ENCODE assay signal across 7 mouse cellular contexts in genomic region chr2:174327295-174327981, GRCm38 (mm10). TPM values are rescaled to one million over a fixed set of nuclear protein-coding genes. Genes with fewer than 3 reads are reported as not detected.
A peak's percentile ranks its signal among the peaks of the same experiment; 100 is the strongest.
DNase-seq lines count a peak whose midpoint lies in the region; ATAC-seq and TF ChIP-seq lines count a peak whose summit lies in the region.

No protein-coding gene starts in this region.

- in situ Hi-C loops in Patski (cut with MboI; ENCODE audit: low pct_unique_long_range_greater_than_20kb), result no loop called here

- peak; percentile 32 for ATAC-seq in Patski
- peak; percentile 74 for ATAC-seq in frontal cortex, adult (ENCODE audit: low TSS enrichment)
- ATAC-seq in hindbrain, embryonic 14.5 days (ENCODE audit: low FRiP score), result peak; percentile 73
- ATAC-seq in megakaryocyte-erythroid progenitor cell, adult 5-6 weeks (replicated peaks; ENCODE audit: low FRiP score, low TSS enrichment, poor library complexity, severe bottlenecking), result peak; percentile 71

- WGBS in hindbrain, embryonic 14.5 days, result 52% methylated on average over 64 of the region's 64 CpGs

- intact Hi-C loops in left cerebral cortex, postnatal 14 days (cut with DNase I), result no loop called here

- TF ChIP-seq CTCF in Patski (IDR thresholded peaks at IDR 0.05), result no peak

- no peaks in the 10 kb centered on the region for H3K36me3 ChIP-seq in hindbrain, embryonic 14.5 days (replicated peaks; ENCODE audit: control insufficient read depth, insufficient read depth)

- POLR2A ChIA-PET in Patski (lab: Charles Lee), result interaction anchor here (0.7 kb wide), 1 partner anchor 11 kb away, joined by 3 read pairs; no protein-coding TSS in a partner anchor

- H3K9ac ChIP-seq in hindbrain, embryonic 14.5 days, result peak overlapping the region; percentile 100

- peak overlapping the region; percentile 72 for H3K4me2 ChIP-seq in hindbrain, embryonic 14.5 days (replicated peaks)

- CTCF ChIA-PET in Patski (lab: Charles Lee), result no interaction called here

- peak overlapping the region; percentile 71 for H3K27ac ChIP-seq in hindbrain, embryonic 14.5 days

- H3K4me1 ChIP-seq in hindbrain, embryonic 14.5 days (replicated peaks; ENCODE audit: control insufficient read depth, insufficient read depth, low read length), result peaks cover 18% of the 10 kb centered on the region

- DNase-seq in Patski (ENCODE audit: low read depth, low spot score), result no peak
- DNase-seq in cerebellum, adult 8-10 months, result peak; percentile 63
- DNase-seq in hindbrain, embryonic 14.5 days (ENCODE audit: low spot score), result peak; percentile 83
- peak; percentile 77 to 79 for DNase-seq in left cerebral cortex, postnatal 14 days (ENCODE audit: low spot score in 2 of 2)
- peak; percentile 72 to 74 for DNase-seq in right cerebral cortex, postnatal 36 days (ENCODE audit: low spot score in 2 of 2)

- H3K27me3 ChIP-seq in Patski, result no peaks in the 10 kb centered on the region
- H3K27me3 ChIP-seq in hindbrain, embryonic 14.5 days (ENCODE audit: control insufficient read depth, insufficient read depth, low read length), result no peaks in the 10 kb centered on the region

- peak overlapping the region; percentile 99 for H3K4me3 ChIP-seq in hindbrain, embryonic 14.5 days (replicated peaks; ENCODE audit: low read length)

- H3K9me3 ChIP-seq in hindbrain, embryonic 14.5 days (ENCODE audit: control insufficient read depth, low read length), result no peaks in the 10 kb centered on the region

RNA-seq across cellular contexts. Expression of gene Gm20721, which starts 19.1 kb away (rescaled TPM):
- 152 TPM for polyA plus RNA-seq in Patski (2021)
- 8.6 and 10.9 TPM in 2 replicates for polyA plus RNA-seq in hindbrain, embryonic 14.5 days (2014; fragmentation: Nextera tagmentation; extraction: Ambion mirVana)
- total RNA-seq in left cerebral cortex, postnatal 14 days (2021), result 1 to 10 TPM; 2.3 to 2.7 TPM
- total RNA-seq in megakaryocyte-erythroid progenitor cell, adult 5-6 weeks (2014; fragmentation: Nextera tagmentation), result 0.13 TPM in 1 of 2 replicates, not detected in the other
- 2.7 and 5.7 TPM in 2 replicates for total RNA-seq in megakaryocyte-erythroid progenitor cell, adult 5-6 weeks (2017)

RNA-seq across cellular contexts. Expression of gene Gnas, which starts 43.3 kb away (rescaled TPM):
- polyA plus RNA-seq in Patski (2021), result 1,008 TPM
- 1,800 and 1,897 TPM in 2 replicates for polyA plus RNA-seq in hindbrain, embryonic 14.5 days (2014; fragmentation: Nextera tagmentation; extraction: Ambion mirVana)
- 1,000 to 10,000 TPM; 1,818 to 2,021 TPM for total RNA-seq in left cerebral cortex, postnatal 14 days (2021)
- total RNA-seq in megakaryocyte-erythroid progenitor cell, adult 5-6 weeks (2014; fragmentation: Nextera tagmentation), result 439 and 465 TPM in 2 replicates
- total RNA-seq in megakaryocyte-erythroid progenitor cell, adult 5-6 weeks (2017), result 227 and 273 TPM in 2 replicates
